Comparison of ENCODE assay signal across 12 mouse cellular contexts in the genomic region with DNA sequence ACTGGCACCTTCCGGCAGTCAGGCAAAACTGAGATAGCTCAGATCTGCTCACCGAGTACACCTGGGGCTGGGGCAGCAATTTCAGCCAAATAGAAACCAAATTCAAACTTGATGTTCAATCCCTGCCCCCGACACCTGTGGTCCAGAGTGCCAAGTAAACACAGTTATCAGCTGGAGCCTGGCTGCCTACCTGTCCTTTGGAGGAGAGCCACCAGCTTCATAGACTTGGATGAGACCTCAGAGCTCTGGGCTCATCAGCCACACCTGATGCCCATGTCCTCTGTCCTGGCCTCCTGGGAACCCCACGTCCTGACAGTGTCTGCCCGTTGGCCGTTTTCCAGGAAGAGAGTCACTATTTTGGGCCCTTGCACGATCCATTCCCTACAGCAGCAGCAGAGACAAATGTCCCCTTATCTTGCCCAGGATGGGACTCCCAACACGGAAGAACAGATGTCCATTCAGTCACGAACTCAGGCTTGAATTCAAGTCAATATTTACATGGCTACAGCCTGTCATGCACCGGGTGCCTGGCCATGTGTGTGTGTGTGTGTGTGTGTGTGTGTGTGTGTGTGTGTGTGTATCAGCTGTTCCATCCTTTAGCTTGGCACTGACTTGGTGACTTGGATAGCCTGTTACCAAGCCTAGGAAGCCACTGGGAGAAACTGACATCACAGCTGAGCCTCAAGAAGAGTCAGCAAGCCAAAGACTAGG. TPM values are rescaled to one million over a fixed set of nuclear protein-coding genes. Genes with fewer than 3 reads are reported as not detected.
DNase-seq lines count a peak whose midpoint lies in the region; ATAC-seq and TF ChIP-seq lines count a peak whose summit lies in the region.
"Had no signal": no experiment of that assay in that cellular context is flagged by ENCODE, and none has a peak within 500 bp of the region (broad histone marks: within the 10 kb centered on the region; RNA-seq: fewer than 3 reads in every experiment).

No protein-coding gene starts in this region.

- no peaks in the 10 kb centered on the region for H3K27me3 ChIP-seq in liver, adult 2 months (ENCODE audit: control insufficient read depth, insufficient read depth, low read length)
- no peaks in the 10 kb centered on the region for H3K27me3 ChIP-seq in hindbrain, embryonic 12.5 days
- no peaks in the 10 kb centered on the region for H3K27me3 ChIP-seq in myocyte (ENCODE audit: control insufficient read depth, insufficient read depth, insufficient read length)
- H3K27me3 ChIP-seq: stomach, embryonic 15.5 days had no signal

- H3K4me2 ChIP-seq in hindbrain, embryonic 12.5 days (replicated peaks): no peak overlapping the region
- no peak overlapping the region for H3K4me2 ChIP-seq in myocyte (ENCODE audit: low read depth)
- H3K4me2 ChIP-seq: stomach, embryonic 15.5 days had no signal

- H3K9me3 ChIP-seq in hindbrain, embryonic 12.5 days (replicated peaks): no peaks in the 10 kb centered on the region
- H3K9me3 ChIP-seq: stomach, embryonic 15.5 days had no signal

- no peak overlapping the region for H3K27ac ChIP-seq in liver, adult 2 months (replicated peaks; ENCODE audit: insufficient read depth, low read depth, low read length)
- H3K27ac ChIP-seq in hindbrain, embryonic 12.5 days: peak overlapping the region; percentile 83; the same call in 1 of the 2 replicates
- H3K27ac ChIP-seq: heart, adult 2 months; stomach, embryonic 15.5 days had no signal

- 11% methylated on average over 10 of the region's 10 CpGs for WGBS in liver, adult 2 months
- WGBS in hindbrain, embryonic 12.5 days: 75% methylated on average over 10 of the region's 10 CpGs

- peak; percentile 15 for DNase-seq in cerebellum, adult 11-12 months
- peak; percentile 81 for DNase-seq in liver, adult 2 months (ENCODE audit: extremely low read depth, low read depth, low spot score)
- DNase-seq in liver: no peak
- DNase-seq in adrenal gland, adult 8-10 months: no peak
- no peak for DNase-seq in layer of hippocampus, adult 9-10 months (ENCODE audit: low spot score)
- DNase-seq: lung, postnatal 36 days; right cerebral cortex, postnatal 25 days had no signal

- no peak overlapping the region for H3ac ChIP-seq in myocyte (ENCODE audit: control insufficient read depth, insufficient read length)

- H3K9ac ChIP-seq in liver, adult 2 months (ENCODE audit: low read depth, low read length): no peak overlapping the region
- H3K9ac ChIP-seq in hindbrain, embryonic 12.5 days: no peak overlapping the region
- H3K9ac ChIP-seq: stomach, embryonic 15.5 days had no signal

- ATAC-seq in cerebellum, adult (ENCODE audit: insufficient number of reproducible peaks, low FRiP score, low TSS enrichment): no peak
- ATAC-seq in hindbrain, embryonic 12.5 days (ENCODE audit: low FRiP score): no peak

- no peak for TF ChIP-seq CTCF in liver, adult 2 months (IDR thresholded peaks at IDR 0.05; ENCODE audit: low read depth, low read length)

- no peaks in the 10 kb centered on the region for H3K36me3 ChIP-seq in liver, adult 2 months (ENCODE audit: control insufficient read depth, insufficient read depth, low read length)
- H3K36me3 ChIP-seq in hindbrain, embryonic 12.5 days: no peaks in the 10 kb centered on the region
- no peaks in the 10 kb centered on the region for H3K36me3 ChIP-seq in myocyte (ENCODE audit: control insufficient read depth, insufficient read depth)
- H3K36me3 ChIP-seq: stomach, embryonic 15.5 days had no signal

- H3K4me1 ChIP-seq in liver, adult 2 months (ENCODE audit: control insufficient read depth, insufficient read depth, low read length): peaks cover 8% of the 10 kb centered on the region; the same call in 1 of the 2 replicates
- peaks cover 56% of the 10 kb centered on the region for H3K4me1 ChIP-seq in hindbrain, embryonic 12.5 days

- H3K4me3 ChIP-seq in liver, adult 2 months (ENCODE audit: insufficient read depth, low read depth, low read length): no peak overlapping the region
- H3K4me3 ChIP-seq in hindbrain, embryonic 12.5 days: no peak overlapping the region
- no peak overlapping the region for H3K4me3 ChIP-seq in myocyte
- H3K4me3 ChIP-seq: heart, adult 2 months; stomach, embryonic 15.5 days had no signal

- TF ChIP-seq POLR2A in liver, adult 2 months (IDR thresholded peaks at IDR 0.05; ENCODE audit: extremely low read depth, insufficient read depth, low read length): no peak
- no peak for TF ChIP-seq POLR2A in myocyte (IDR thresholded peaks at IDR 0.05; ENCODE audit: insufficient read length, low read depth)

- no peaks in the 10 kb centered on the region for H3K79me2 ChIP-seq in liver, adult 2 months (ENCODE audit: control insufficient read depth, insufficient read depth, low read length)
- H3K79me2 ChIP-seq in myocyte (ENCODE audit: control insufficient read depth, insufficient read depth): no peaks in the 10 kb centered on the region

TF ChIP-seq in myocyte, 11 proteins besides CTCF, POLR2A, EP300 and RAD21:
- TF ChIP-seq TCF3 (IDR thresholded peaks at IDR 0.05; ENCODE audit: insufficient read length, low read depth) (peak; percentile 29), REST (IDR thresholded peaks at IDR 0.05; ENCODE audit: insufficient read depth, insufficient read length) (no peak), MYOG (IDR thresholded peaks at IDR 0.05; ENCODE audit: control insufficient read depth in 1 of 3, insufficient read depth in 1 of 3, insufficient read length in 2 of 3, low read depth in 2 of 3) (peak; percentile 62 to 84 (median 66)), MYOD1 (IDR thresholded peaks at IDR 0.05; ENCODE audit: control insufficient read depth in 1 of 3, insufficient read length in 2 of 3, low read depth in 2 of 3) (peak in 2 of 3 experiments; percentile 38 to 81)

RNA-seq across cellular contexts. Expression of a gene that starts 32.4 kb away (rescaled TPM):
- not detected in 2 replicates for total RNA-seq in liver, adult 2 months (2014; rRNA removed)
- not detected in 2 replicates for polyA plus RNA-seq in liver, adult 2 months (2012; rRNA removed)
- polyA plus RNA-seq in hindbrain, embryonic 12.5 days (2016; fragmentation: Nextera tagmentation; extraction: Ambion mirVana): 35.8 and 37.4 TPM in 2 replicates
- polyA plus RNA-seq in myocyte (2012; fragmentation: generic; extraction: Trizol): 0.14 TPM
- total RNA-seq in adrenal gland, adult 8-10 months (2022): 1 to 10 TPM in 3 of 4 experiments, under 1 TPM in 1; 0.84 to 2.1 (median 1.3) TPM
- total RNA-seq: heart, adult 2 months had no signal

RNA-seq across cellular contexts. Expression of a gene that starts 45.6 kb away (rescaled TPM):
- total RNA-seq in liver, adult 2 months (2014; rRNA removed): not detected in 2 replicates
- 0.09 TPM in 1 of 2 replicates, not detected in the other for polyA plus RNA-seq in liver, adult 2 months (2012; rRNA removed)
- 0.50 and 1.9 TPM in 2 replicates for polyA plus RNA-seq in hindbrain, embryonic 12.5 days (2016; fragmentation: Nextera tagmentation; extraction: Ambion mirVana)
- 603 TPM for polyA plus RNA-seq in myocyte (2012; fragmentation: generic; extraction: Trizol)
- under 1 TPM in 2 of 4 experiments, not detected in 2; 0.21 to 0.28 TPM for total RNA-seq in adrenal gland, adult 8-10 months (2022)
- total RNA-seq: heart, adult 2 months had no signal

Comparison
In these comparisons a context has a peak if more than half of its experiments do, and no peak if none do; other contexts are left out.
1. DNase-seq: peak in cerebellum, adult 11-12 months (single experiment) and liver, adult 2 months (single experiment); none in liver (single experiment), adrenal gland, adult 8-10 months (single experiment) and layer of hippocampus, adult 9-10 months (single experiment).
2. RNA of a gene that starts 32.4 kb away (polyA plus RNA-seq): 35.8 to 37.4 TPM in hindbrain, embryonic 12.5 days; 0.14 TPM in myocyte (single experiment) and not detected in liver, adult 2 months; every median in the first group is over 10 times any median in the second.
3. RNA of a gene that starts 45.6 kb away (polyA plus RNA-seq): 603 TPM in myocyte (single experiment); 0.50 to 1.9 TPM in hindbrain, embryonic 12.5 days and 0.09 TPM in liver, adult 2 months; every median in the first group is over 100 times any median in the second.